Mouse (Mus musculus) liver, embryonic 14.5 days (tissue): ENCODE data around the gene Inca1. TPM values are rescaled to one million over a fixed set of nuclear protein-coding genes. Genes with fewer than 3 reads are reported as not detected.

Source experiments
- ATAC-seq: fragments of 200-750 bp; cut with Nextera tagmentation; 2 replicates; pipeline ENCODE4 v1.8.0; 2017; ENCODE audit warnings: moderate number of reproducible peaks, mild to moderate bottlenecking, moderate library complexity; ENCODE audit not compliant: insufficient read depth
- DNase-seq, 3 experiments: peaks; one replicate each; pipeline ENCODE4 v3.0.0-alpha.2; 2012 to 2013; ENCODE audit warnings: low read depth in 3 of 3, low spot score in 3 of 3
- H3K27ac ChIP-seq: fragments of 300-500 bp; sonication (generic); 2 replicates; pipeline ENCODE4 v1.5.1; 2014; ENCODE audit warnings: moderate library complexity, mild to moderate bottlenecking, control low read depth, inconsistent platforms
- H3K27me3 ChIP-seq: fragments of 300-500 bp; sonication (generic); 2 replicates; pipeline ENCODE4 v1.6.1; 2014; ENCODE audit warnings: mild to moderate bottlenecking, low read length, moderate library complexity; ENCODE audit not compliant: control insufficient read depth, insufficient read depth
- H3K36me3 ChIP-seq: fragments of 300-500 bp; sonication (generic); replicated peaks from 2 replicates; pipeline ENCODE4 v1.6.1; 2014; ENCODE audit warnings: low read depth; ENCODE audit not compliant: control insufficient read depth, insufficient read depth
- H3K4me1 ChIP-seq, 2 experiments: fragments of 200-500 bp in 1 of 2; fragments of 300-500 bp in 1 of 2; sonication (generic) in 1 of 2; replicated peaks; 2 replicates each; pipeline ENCODE4 v1.6.1; 2012 to 2014; ENCODE audit warnings: antibody characterized with exemption in 1 of 2, inconsistent platforms in 1 of 2, low read length in 1 of 2; ENCODE audit not compliant: control insufficient read depth in 2 of 2, insufficient read depth in 2 of 2
- H3K4me2 ChIP-seq: fragments of 300-500 bp; sonication (generic); 2 replicates; pipeline ENCODE4 v1.6.1; 2014; ENCODE audit warnings: low read depth, mild to moderate bottlenecking, control low read depth, moderate library complexity
- H3K4me3 ChIP-seq, 2 experiments: fragments of 200-500 bp in 1 of 2; fragments of 300-500 bp in 1 of 2; sonication (generic) in 1 of 2; 2 replicates each; pipeline ENCODE4 v1.5.1; 2012 to 2014; ENCODE audit warnings: low read depth in 2 of 2, low read length in 2 of 2, mild to moderate bottlenecking in 2 of 2, control low read depth in 1 of 2, inconsistent platforms in 1 of 2, moderate library complexity in 1 of 2; ENCODE audit not compliant: insufficient read depth in 1 of 2
- H3K9ac ChIP-seq: fragments of 300-500 bp; sonication (generic); replicated peaks from 2 replicates; pipeline ENCODE4 v1.6.1; 2014; ENCODE audit warnings: mild to moderate bottlenecking, control low read depth, moderate library complexity
- H3K9me3 ChIP-seq: fragments of 300-500 bp; sonication (generic); 2 replicates; pipeline ENCODE4 v1.6.1; 2016; ENCODE audit warnings: low read length, mixed read lengths; ENCODE audit not compliant: control insufficient read depth
- CTCF ChIP-seq: IDR thresholded peaks from 2 replicates; pipeline ENCODE4 v1.5.1; 2016; ENCODE audit warnings: antibody characterized with exemption, low read depth, control low read depth
- EP300 ChIP-seq: IDR thresholded peaks from 2 replicates; pipeline ENCODE4 v1.6.1; 2016; ENCODE audit warnings: antibody characterized with exemption, low read depth
- WGBS: fragments of 180-500 bp; shearing (Covaris S2); extraction: QIAGEN DNeasy Blood & Tissue Kit; methylation state at CpG from one replicate; pipeline ENCODE4 v1.1.7; 2014; ENCODE audit not compliant: insufficient replicate concordance; 5-methylcytosine and 5-hydroxymethylcytosine counted together
- polyA plus RNA-seq, 2 experiments: library from polyadenylated mRNA; depleted of rRNA in 1 of 2; stranded (reverse) in 1 of 2; unstranded in 1 of 2; fragments of >200 nt; fragmentation: Nextera tagmentation in 1 of 2; extraction: Ambion mirVana in 1 of 2; gene quantifications; 2 replicates each; pipeline versions ENCODE4 v1.2.1 to v1.2.3; 2012 to 2014

Gene Inca1
- polyA plus RNA-seq, 2 experiments, result 0.63 to 0.71 TPM

DNA sequence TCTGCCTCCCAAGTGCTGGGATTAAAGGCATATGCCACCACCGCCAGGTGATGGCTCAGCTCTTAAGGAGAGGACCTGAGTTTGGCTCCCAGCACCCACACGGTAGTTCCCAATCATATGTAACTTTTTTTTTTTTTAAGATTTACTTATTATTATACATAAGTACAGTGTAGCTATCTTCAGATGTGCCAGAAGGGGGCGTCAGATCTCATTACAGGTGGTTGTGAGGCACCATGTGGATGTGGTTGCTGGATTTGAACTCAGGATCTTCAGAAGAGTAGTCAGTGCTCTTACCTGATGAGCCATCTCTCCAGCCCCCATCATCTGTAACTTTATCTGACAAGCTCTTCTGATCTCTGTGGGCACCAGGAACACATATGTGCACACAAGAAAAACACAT lies 2.6 kb downstream of the Inca1 start:
- no peaks in the 10 kb centered on the region for H3K36me3 ChIP-seq
- H3K4me1 ChIP-seq, result peaks cover 0 to 4% of the 10 kb centered on the region in 2 experiments; a peak in 1 of 4 replicates
- no peaks in the 10 kb centered on the region for H3K9me3 ChIP-seq
- no peak overlapping the region for H3K9ac ChIP-seq
- WGBS, result 53% methylated on average over 3 of the region's 3 CpGs
- no peak for TF ChIP-seq CTCF
- no peak for TF ChIP-seq EP300
- H3K4me3 ChIP-seq, result no peak overlapping the region
- no peak overlapping the region for H3K27ac ChIP-seq
- H3K4me2 ChIP-seq, result no peak overlapping the region
- ATAC-seq (no peak), DNase-seq (no peak)
- peaks cover 4% of the 10 kb centered on the region for H3K27me3 ChIP-seq

DNA sequence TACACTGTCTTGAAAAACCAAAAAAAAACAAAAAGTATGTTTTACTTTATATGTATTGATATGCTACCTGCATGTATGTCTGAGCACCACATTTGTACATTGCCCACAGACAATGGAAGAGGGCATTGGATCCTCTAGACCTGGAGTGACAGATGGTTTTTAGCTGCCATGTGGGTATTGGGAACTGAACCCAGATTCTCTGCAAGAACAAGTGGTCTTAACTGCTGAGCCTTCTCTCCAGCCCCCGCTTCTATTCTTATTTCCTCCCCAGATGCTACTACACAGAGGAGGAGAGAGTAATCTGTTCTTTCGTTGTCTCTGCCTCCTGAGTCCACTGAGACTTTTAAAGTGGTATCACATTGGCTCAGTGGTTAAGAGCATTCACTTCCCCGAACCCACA lies 6.5 kb downstream of the Inca1 start:
- Histone ChIP-seq H3K4me1 (peaks cover 0 to under 1% of the 10 kb centered on the region in 2 experiments; a peak in 3 of 4 replicates), H3K27ac (no peak overlapping the region), H3K4me2 (no peak overlapping the region), H3K9ac (no peak overlapping the region), H3K9me3 (no peaks in the 10 kb centered on the region), H3K27me3 (no peaks in the 10 kb centered on the region; the same call in 1 of the 2 replicates), H3K36me3 (no peaks in the 10 kb centered on the region), H3K4me3 (no peak overlapping the region)
- 39% methylated on average over 3 of the region's 3 CpGs for WGBS
- TF ChIP-seq EP300 (no peak), CTCF (no peak)
- no peak for DNase-seq
- ATAC-seq, result no peak

DNA sequence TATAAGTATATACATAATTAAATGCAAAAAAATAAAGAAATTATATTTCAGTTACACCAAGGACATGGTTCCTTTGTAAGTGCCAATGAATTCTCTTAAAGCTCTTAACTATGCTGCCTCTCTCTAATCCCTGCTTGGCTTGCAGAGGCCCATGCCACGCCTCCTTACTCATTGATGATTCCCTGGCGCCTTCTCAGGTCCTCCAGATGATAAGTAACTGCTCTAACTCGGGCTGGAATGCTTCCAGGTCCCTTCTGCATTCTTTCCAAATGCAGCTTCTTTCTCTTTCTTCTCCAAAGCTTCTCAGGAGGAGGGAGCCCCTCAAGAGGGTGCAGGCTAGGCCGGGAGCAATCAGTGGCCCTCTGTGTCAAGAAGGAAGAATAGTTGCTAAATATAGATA lies 10.4 kb downstream of the Inca1 start:
- no peak for DNase-seq
- Histone ChIP-seq H3K27me3 (no peaks in the 10 kb centered on the region; the same call in 1 of the 2 replicates), H3K4me3 (no peak overlapping the region), H3K9ac (no peak overlapping the region), H3K27ac (no peak overlapping the region), H3K4me2 (no peak overlapping the region), H3K36me3 (no peaks in the 10 kb centered on the region), H3K9me3 (no peaks in the 10 kb centered on the region), H3K4me1 (peaks cover 0 to 9% of the 10 kb centered on the region in 2 experiments; a peak in 3 of 4 replicates)
- WGBS, result 51% methylated on average over 4 of the region's 4 CpGs
- TF ChIP-seq EP300, result no peak
- no peak for TF ChIP-seq CTCF
- ATAC-seq, result no peak

DNA sequence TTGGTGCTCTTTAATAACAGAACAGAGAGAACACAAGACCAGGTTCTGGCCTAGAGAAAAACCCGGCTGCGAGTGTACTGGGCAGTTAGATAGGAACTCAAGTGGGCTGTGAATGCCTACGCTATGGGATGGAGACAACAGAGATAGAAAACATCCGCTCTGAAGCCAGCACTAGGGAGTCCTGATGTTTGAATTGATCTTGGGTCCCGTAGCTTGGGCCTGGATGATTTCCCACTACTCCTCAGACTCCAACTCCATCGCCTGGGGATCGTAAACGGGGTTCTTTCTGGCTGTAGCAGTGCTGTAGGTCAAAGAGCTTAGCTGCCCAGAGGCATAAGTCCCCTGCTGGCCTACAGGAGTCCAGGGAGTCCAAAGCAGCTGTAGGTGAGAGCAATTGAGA lies 11.6 kb downstream of the Inca1 start:
- no peak for TF ChIP-seq CTCF
- TF ChIP-seq EP300, result no peak
- ATAC-seq (no peak), DNase-seq (no peak)
- H3K4me1 ChIP-seq, result peaks cover 0 to 9% of the 10 kb centered on the region in 2 experiments; a peak in 3 of 4 replicates
- H3K9me3 ChIP-seq, result no peaks in the 10 kb centered on the region
- peak overlapping the region; percentile 75 to 84 for H3K4me3 ChIP-seq
- no peaks in the 10 kb centered on the region for H3K36me3 ChIP-seq
- H3K27ac ChIP-seq, result no peak overlapping the region
- peak overlapping the region; percentile 83 for H3K4me2 ChIP-seq
- no peaks in the 10 kb centered on the region; the same call in 1 of the 2 replicates for H3K27me3 ChIP-seq
- peak overlapping the region; percentile 69 for H3K9ac ChIP-seq
- 42% methylated on average over 8 of the region's 8 CpGs for WGBS

DNA sequence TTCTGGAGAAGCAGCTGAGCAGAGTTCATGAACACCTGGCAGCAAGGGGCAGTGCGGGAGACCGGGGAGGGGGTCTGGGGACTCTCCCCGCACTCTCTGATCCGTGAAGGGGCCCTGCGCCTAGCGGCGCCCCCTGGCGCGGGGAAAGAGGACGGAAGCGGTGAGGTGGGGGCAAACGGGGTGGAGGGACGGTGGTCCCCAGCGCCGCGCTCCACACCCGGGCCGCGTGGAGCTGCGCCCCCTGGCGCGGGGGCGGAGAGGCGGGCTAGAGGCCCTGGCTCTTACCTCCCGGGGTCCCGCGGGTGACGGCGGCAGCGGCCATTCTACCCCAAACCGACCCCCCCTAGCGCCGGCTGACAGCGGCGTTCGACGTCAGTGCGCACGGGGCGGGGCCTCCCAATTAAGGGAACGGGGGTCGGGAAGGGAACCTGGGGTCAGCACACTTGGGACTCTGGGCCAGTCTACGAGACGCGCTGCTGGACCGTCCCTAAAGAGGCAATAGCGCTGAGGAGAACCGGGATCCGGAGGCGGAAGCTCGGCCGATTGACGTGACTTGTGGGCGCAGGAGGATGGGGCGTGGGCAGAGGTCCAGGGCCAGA lies 12.3 kb downstream of the Inca1 start, which contains the start of gene Camta2:
Gene Camta2, minus strand, starts transcription at position 505 of the 599 bp plus-strand sequence.
- TF ChIP-seq EP300 (no peak), CTCF (peak; percentile 59)
- Histone ChIP-seq H3K36me3 (no peaks in the 10 kb centered on the region), H3K4me3 (peak within 1 kb of the TSS; percentile 75 to 84), H3K4me1 (peaks cover 0 to 9% of the 10 kb centered on the region in 2 experiments; a peak in 3 of 4 replicates), H3K4me2 (peak within 1 kb of the TSS; percentile 83), H3K9me3 (no peaks in the 10 kb centered on the region), H3K27me3 (no peaks in the 10 kb centered on the region; the same call in 1 of the 2 replicates), H3K27ac (no peak within 1 kb of the TSS), H3K9ac (peak within 1 kb of the TSS; percentile 69)
- ATAC-seq (peak; percentile 73), DNase-seq (no peak)
- under 1% methylated on average over 48 of the region's 55 CpGs for WGBS
